Mouse (Mus musculus) erythroblast, embryonic 14.5 days (primary cell): Measurements from ENCODE around the gene Hk1. TPM values are rescaled to one million over a fixed set of nuclear protein-coding genes. Genes with fewer than 3 reads are reported as not detected.

Experiments
- H3K27me3 ChIP-seq: 2 replicates; pipeline ENCODE4 v1.6.1; 2012; ENCODE audit warnings: inconsistent platforms; ENCODE audit not compliant: control insufficient read depth
- H3K36me3 ChIP-seq: 2 replicates; pipeline ENCODE4 v1.6.1; 2012; ENCODE audit warnings: mild to moderate bottlenecking, inconsistent platforms; ENCODE audit not compliant: control insufficient read depth
- H3K4me1 ChIP-seq: 2 replicates; pipeline ENCODE4 v1.6.1; 2012; ENCODE audit warnings: inconsistent platforms; ENCODE audit not compliant: control insufficient read depth
- H3K4me3 ChIP-seq: replicated peaks from 2 replicates; pipeline ENCODE3; 2012; ENCODE audit warnings: moderate library complexity, mild to moderate bottlenecking, inconsistent platforms
- H3K9me3 ChIP-seq: 2 replicates; pipeline ENCODE4 v1.6.1; 2012; ENCODE audit warnings: low read length, inconsistent platforms, mixed read lengths; ENCODE audit not compliant: control insufficient read depth
- GATA1 ChIP-seq: IDR thresholded peaks from 2 replicates; pipeline ENCODE4 v1.6.1; 2012; ENCODE audit warnings: low read length, inconsistent platforms, mixed read lengths
- TAL1 ChIP-seq: IDR thresholded peaks from 3 replicates; pipeline ENCODE4 v1.6.1; 2012; ENCODE audit warnings: low read length, inconsistent platforms, mixed read lengths
- polyA plus RNA-seq: library from polyadenylated mRNA; stranded (reverse); fragments of >175 nt; gene quantifications from 2 replicates; pipeline ENCODE4 v1.2.3, GENCODE M21; 2012

Hk1 gene
- polyA plus RNA-seq, 1 experiment, result 53.6 TPM

DNA sequence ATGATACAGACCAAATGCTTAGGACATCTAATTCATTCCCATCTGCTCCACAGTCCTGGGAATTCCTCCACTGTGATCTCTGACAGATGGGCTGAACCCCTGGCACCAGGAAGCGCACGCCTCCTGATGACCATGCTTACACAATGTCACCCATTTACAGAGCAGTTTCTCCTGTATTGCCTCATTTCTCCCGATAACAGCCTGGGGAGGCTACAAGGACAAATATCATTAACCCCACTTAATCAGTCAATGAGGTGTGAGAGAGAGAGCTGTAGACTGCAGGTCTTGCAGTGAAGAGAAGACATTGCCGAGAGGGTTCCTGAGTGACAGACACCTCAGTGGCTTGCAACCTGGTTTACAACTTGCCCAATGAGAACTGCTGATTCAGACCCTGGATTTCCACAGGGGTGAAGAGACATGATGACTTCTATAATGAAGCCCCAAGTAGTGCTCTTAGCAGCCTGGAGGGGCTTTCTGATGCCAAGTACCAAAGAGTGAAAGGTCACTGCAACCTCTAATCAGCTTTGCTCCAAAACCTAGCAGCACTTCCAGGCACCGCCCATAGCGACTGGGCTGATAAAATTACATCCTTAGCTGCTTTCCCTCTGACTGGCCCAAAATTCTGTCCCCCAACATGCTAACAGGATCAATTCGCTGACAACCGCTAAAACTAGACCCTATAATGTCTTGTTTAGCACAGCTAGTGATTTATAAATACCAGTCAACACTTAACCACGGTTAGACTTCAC, 35.5 kb downstream of the Hk1 start:
- Histone ChIP-seq H3K4me3 (peak overlapping the region; percentile 40), H3K36me3 (peaks cover 42% of the 10 kb centered on the region)

DNA sequence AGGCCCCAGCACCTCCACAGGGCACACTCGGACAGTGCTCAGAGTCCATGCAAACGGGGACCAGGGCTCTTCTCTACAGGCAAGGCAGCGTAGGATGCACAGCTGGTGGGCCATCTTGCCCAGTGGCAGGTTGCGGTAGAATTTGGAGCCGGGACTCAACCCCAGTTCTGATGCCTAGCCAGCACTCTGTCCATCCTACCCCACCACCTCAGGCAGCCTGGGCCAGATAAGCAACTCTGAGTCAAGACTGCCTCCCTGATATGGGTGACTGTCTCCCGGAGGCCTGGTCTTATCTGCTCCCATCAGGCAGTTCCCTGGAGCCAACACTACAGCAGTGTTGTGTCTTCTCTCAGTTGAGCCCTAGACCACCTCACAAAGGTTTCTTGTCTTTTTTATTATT, 37.2 kb downstream of the Hk1 start:
- TF ChIP-seq GATA1, result peak; percentile 99
- peak; percentile 90 for TF ChIP-seq TAL1
- H3K4me1 ChIP-seq, result peaks cover 86% of the 10 kb centered on the region
- H3K27me3 ChIP-seq, result no peaks in the 10 kb centered on the region
- peak overlapping the region; percentile 70 for H3K4me3 ChIP-seq
- H3K9me3 ChIP-seq, result no peaks in the 10 kb centered on the region
- H3K36me3 ChIP-seq, result peaks cover 57% of the 10 kb centered on the region

More for the DNA sequence above, 35.5 kb downstream of the Hk1 start:
- Histone ChIP-seq H3K27me3 (no peaks in the 10 kb centered on the region), H3K4me1 (peaks cover 75% of the 10 kb centered on the region), H3K9me3 (peaks cover 5% of the 10 kb centered on the region)
- TF ChIP-seq GATA1 (peak; percentile 44; the same call in 1 of the 2 replicates), TAL1 (no peak)

DNA sequence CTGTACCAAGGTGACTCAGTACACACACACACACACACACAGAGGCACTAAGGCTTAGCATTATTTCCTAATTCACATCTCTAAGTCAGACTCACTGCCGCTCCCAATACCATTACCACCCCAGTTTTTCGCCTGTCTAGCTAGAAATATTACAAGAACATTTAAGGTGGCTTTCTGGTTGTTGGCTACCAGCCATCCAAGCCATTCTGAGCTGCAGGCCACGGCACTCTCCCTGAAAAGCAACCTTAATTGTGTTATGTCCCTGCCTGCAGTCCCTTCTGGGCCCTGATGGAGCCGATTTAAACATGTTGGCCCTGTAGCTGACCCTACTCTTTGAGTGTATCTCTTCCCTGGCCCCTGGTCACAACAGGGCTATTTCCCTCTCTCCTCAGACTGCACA, 37.8 kb downstream of the Hk1 start:
- no peaks in the 10 kb centered on the region for H3K9me3 ChIP-seq
- H3K4me3 ChIP-seq, result peak overlapping the region; percentile 70
- H3K36me3 ChIP-seq, result peaks cover 62% of the 10 kb centered on the region
- no peaks in the 10 kb centered on the region for H3K27me3 ChIP-seq
- TF ChIP-seq GATA1 (no peak), TAL1 (no peak)
- H3K4me1 ChIP-seq, result peaks cover 92% of the 10 kb centered on the region

- Histone ChIP-seq H3K4me1 (peaks cover 97% of the 10 kb centered on the region), H3K4me3 (peak overlapping the region; percentile 70), H3K27me3 (no peaks in the 10 kb centered on the region), H3K36me3 (peaks cover 72% of the 10 kb centered on the region), H3K9me3 (no peaks in the 10 kb centered on the region)
- TF ChIP-seq GATA1 (no peak), TAL1 (no peak)
Measured at GRCm38 (mm10) chr10:62340991-62341390, 38.7 kb downstream of the Hk1 start.

DNA sequence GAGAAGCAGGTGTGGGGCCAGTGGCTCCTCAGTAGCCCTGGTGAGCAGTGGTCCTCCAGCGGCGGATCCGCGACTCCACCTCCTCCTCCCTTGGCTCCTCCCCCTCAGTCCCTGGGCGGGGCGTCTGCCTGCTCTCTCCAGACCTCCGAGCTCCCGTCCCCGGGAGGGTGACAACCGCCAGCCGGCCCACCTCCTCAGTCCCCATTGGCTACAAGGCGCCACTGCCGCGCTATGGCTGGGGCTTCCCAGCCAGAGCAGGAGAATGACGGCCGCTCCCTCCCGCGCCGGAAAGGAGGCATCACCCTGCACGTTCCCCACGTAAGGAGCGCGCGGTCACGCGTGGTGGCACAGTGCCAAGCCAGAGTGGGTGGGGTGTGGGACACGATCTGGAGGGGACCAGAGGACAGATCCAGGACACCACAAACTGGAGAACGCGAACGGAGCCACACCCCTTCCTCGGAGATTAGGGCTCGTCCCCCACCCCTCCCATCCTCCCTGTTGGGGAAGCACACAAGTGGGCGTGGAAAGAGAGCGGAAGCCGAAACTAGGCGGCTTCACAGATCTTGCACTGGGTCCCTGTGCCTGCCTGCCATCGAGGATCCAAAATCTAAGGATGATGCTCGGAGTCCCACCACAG, 39.5 kb downstream of the Hk1 start:
- Histone ChIP-seq H3K9me3 (no peaks in the 10 kb centered on the region), H3K27me3 (no peaks in the 10 kb centered on the region), H3K4me1 (peaks cover 97% of the 10 kb centered on the region), H3K36me3 (peaks cover 77% of the 10 kb centered on the region), H3K4me3 (peak overlapping the region; percentile 70)
- TF ChIP-seq GATA1 (peak; percentile 11; the same call in 1 of the 2 replicates), TAL1 (no peak)

- Histone ChIP-seq H3K4me1 (peaks cover 97% of the 10 kb centered on the region), H3K4me3 (peak overlapping the region; percentile 70), H3K27me3 (no peaks in the 10 kb centered on the region), H3K36me3 (peaks cover 84% of the 10 kb centered on the region), H3K9me3 (no peaks in the 10 kb centered on the region)
- peak; percentile 33; the same call in 1 of the 2 replicates for TF ChIP-seq GATA1
- no peak for TF ChIP-seq TAL1
Measured at GRCm38 (mm10) chr10:62339211-62340094, 40.3 kb downstream of the Hk1 start.

- TF ChIP-seq TAL1, result no peak
- no peak for TF ChIP-seq GATA1
Measured at GRCm38 (mm10) chr10:62338626-62339025, 41.1 kb downstream of the Hk1 start.

GRCm38 (mm10) chr10:62338176-62338575, 41.5 kb downstream of the Hk1 start:
- Histone ChIP-seq H3K9me3 (no peaks in the 10 kb centered on the region), H3K36me3 (peaks cover 83% of the 10 kb centered on the region), H3K4me3 (peak overlapping the region; percentile 70), H3K4me1 (peaks cover 96% of the 10 kb centered on the region), H3K27me3 (no peaks in the 10 kb centered on the region)
- TF ChIP-seq GATA1 (no peak), TAL1 (no peak)

More at GRCm38 (mm10) chr10:62338626-62339025, 41.1 kb downstream of the Hk1 start:
- Histone ChIP-seq H3K4me3 (peak overlapping the region; percentile 70), H3K4me1 (peaks cover 96% of the 10 kb centered on the region), H3K27me3 (no peaks in the 10 kb centered on the region), H3K36me3 (peaks cover 83% of the 10 kb centered on the region), H3K9me3 (no peaks in the 10 kb centered on the region)
